Mouse (Mus musculus) C2C12 (cell line): ENCODE results near the gene 6330409D20Rik. TPM values are rescaled to one million over a fixed set of nuclear protein-coding genes. Genes with fewer than 3 reads are reported as not detected.

ENCODE experiments used
- H3K27me3 ChIP-seq: one replicate; pipeline ENCODE4 v1.6.1; 2011; ENCODE audit not compliant: control insufficient read depth, insufficient read depth, insufficient read length
- H3K36me3 ChIP-seq: one replicate; pipeline ENCODE4 v1.6.1; 2011; ENCODE audit not compliant: control insufficient read depth, insufficient read depth
- H3K4me3 ChIP-seq: one replicate; pipeline ENCODE4 v1.5.1; 2011; ENCODE audit warnings: mild to moderate bottlenecking, control low read depth; ENCODE audit not compliant: poor library complexity, insufficient read depth, severe bottlenecking
- H3K79me2 ChIP-seq: one replicate; pipeline ENCODE4 v1.6.1; 2011; ENCODE audit not compliant: control insufficient read depth, insufficient read depth
- H3K79me3 ChIP-seq: one replicate; pipeline ENCODE4 v1.6.1; 2011; ENCODE audit warnings: low read depth, control low read depth
- H3ac ChIP-seq: one replicate; pipeline ENCODE3; 2011; ENCODE audit warnings: low read depth; ENCODE audit not compliant: control insufficient read depth, insufficient read length
- CEBPB ChIP-seq: IDR thresholded peaks from one replicate; pipeline ENCODE4 v1.6.1; 2011; ENCODE audit warnings: low read depth, mild to moderate bottlenecking, control low read depth, moderate library complexity
- CTCF ChIP-seq: IDR thresholded peaks from one replicate; pipeline ENCODE4 v1.5.1; 2011; ENCODE audit not compliant: control insufficient read depth, insufficient read depth, insufficient read length
- FOSL1 ChIP-seq: IDR thresholded peaks from one replicate; pipeline ENCODE4 v1.8.0; 2011; ENCODE audit warnings: mild to moderate bottlenecking, low read length; ENCODE audit not compliant: poor library complexity, insufficient read depth, severe bottlenecking
- MAX ChIP-seq: IDR thresholded peaks from one replicate; pipeline ENCODE4 v1.6.1; 2011; ENCODE audit warnings: mild to moderate bottlenecking, control low read depth
- MYOD1 ChIP-seq: IDR thresholded peaks from one replicate; pipeline ENCODE4 v1.6.1; 2011; ENCODE audit warnings: low read depth; ENCODE audit not compliant: control insufficient read depth, insufficient read length
- MYOG ChIP-seq: IDR thresholded peaks from one replicate; pipeline ENCODE4 v1.6.1; 2011; ENCODE audit not compliant: control insufficient read depth, insufficient read length; ENCODE audit errors: extremely low read depth
- USF1 ChIP-seq: IDR thresholded peaks from one replicate; pipeline ENCODE4 v1.6.1; 2011; ENCODE audit warnings: low read depth, mild to moderate bottlenecking, control low read depth, moderate library complexity
- polyA plus RNA-seq: library from polyadenylated mRNA; unstranded; fragments of >200 nt; fragmentation: generic; extraction: Trizol; gene quantifications from one replicate; pipeline ENCODE4 v1.2.1, GENCODE M21; 2012; ENCODE audit warnings: missing spikeins

6330409D20Rik gene
- polyA plus RNA-seq, 1 experiment: not detected

DNA sequence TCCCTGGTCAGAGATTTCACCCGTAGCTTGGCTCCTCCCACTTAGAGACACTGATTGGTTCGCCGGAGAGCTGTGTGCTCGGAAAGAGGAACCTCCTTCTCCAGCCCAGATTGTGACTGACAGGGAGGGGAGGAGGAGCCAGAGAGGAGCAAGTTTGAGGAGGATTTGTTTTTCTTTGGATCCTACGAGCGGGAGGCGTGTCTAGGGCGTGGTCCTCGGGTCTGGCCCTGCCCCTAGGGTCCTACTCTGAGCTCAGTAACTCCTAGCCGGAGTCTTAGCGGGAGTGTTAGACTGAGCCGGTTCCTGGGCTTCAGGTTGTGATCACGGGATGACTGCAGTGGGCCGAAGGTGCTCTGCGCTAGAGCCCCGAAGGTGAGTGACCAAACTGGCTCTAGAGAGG is 13.4 kb downstream of the 6330409D20Rik start:
- no peaks in the 10 kb centered on the region for H3K79me3 ChIP-seq
- H3K79me2 ChIP-seq: no peaks in the 10 kb centered on the region
- H3ac ChIP-seq: peak overlapping the region; percentile 28
- no peaks in the 10 kb centered on the region for H3K27me3 ChIP-seq
- no peak overlapping the region for H3K4me3 ChIP-seq
- TF ChIP-seq CEBPB (no peak), MYOG (no peak), USF1 (no peak), MYOD1 (no peak), CTCF (no peak), FOSL1 (no peak), MAX (no peak)
- H3K36me3 ChIP-seq: no peaks in the 10 kb centered on the region

DNA sequence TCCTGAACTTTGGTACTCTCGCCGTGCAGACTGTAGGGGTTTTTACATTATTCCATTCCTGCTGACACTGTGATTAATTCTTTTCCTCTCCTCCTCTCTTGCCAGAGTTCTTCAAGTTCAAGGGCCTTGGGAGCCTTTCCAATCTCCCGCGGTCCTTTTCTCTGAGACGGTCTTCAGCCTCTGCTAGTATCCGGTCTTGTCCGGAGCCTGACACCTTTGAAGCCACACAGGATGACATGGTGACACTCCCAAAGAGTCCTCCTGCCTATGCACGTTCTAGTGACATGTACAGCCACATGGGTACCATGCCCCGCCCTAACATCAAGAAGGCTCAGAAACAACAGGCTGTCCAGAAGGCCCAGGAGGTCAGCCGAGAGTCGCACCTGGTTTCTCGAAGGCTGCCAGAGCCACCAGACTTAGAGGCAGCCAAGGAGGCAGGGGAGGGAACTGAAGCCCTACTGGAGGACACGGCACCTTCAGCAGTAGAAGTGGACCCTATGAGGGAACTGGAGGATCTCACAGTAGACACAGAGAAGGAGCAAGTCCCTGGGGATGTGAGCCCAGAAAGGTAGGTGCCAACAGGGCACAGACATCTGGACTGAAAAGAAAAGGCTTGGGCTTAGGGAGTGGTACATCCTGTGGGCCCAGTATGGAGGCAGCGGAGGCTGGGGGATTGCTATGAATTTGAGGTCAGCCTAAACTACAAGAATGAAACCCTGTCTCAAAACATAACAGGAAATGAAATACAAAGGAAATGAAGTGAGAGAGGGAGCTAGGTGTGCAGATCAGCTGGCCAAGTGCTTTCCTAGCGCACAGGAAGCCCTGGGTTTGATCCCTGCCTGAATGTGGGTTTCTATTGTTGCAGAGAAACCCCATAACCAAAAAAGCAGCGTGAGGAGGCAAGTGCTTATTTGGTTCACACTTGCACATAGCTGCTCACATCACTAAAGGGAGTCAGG is 15.7 kb downstream of the 6330409D20Rik start:
- TF ChIP-seq USF1: no peak
- no peak for TF ChIP-seq CTCF
- no peak for TF ChIP-seq FOSL1
- TF ChIP-seq MYOD1: no peak
- TF ChIP-seq CEBPB: no peak
- TF ChIP-seq MAX: no peak
- TF ChIP-seq MYOG: no peak
- Histone ChIP-seq H3K4me3 (no peak overlapping the region), H3ac (no peak overlapping the region), H3K27me3 (no peaks in the 10 kb centered on the region), H3K79me3 (no peaks in the 10 kb centered on the region), H3K79me2 (no peaks in the 10 kb centered on the region), H3K36me3 (no peaks in the 10 kb centered on the region)

DNA sequence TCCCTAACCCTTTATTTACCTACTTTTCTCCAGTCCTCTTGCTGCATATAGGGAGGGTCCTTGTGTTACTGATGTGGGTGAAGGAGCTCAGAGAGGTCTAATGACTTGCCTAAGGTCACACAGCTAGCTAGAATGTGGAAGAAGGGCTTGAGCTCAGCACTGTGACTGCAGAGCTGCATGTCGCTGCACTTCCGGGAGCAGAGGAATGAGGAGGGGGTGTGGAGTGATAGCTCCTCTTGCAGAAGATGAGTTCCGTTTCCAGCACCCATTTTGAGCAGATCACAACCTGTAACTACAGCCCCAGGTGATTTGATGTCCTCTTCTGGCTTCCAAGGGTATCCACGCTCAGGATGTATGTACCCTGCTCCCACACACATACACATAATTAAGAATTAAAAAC is 16.7 kb downstream of the 6330409D20Rik start:
- no peaks in the 10 kb centered on the region for H3K79me2 ChIP-seq
- H3ac ChIP-seq: no peak overlapping the region
- H3K27me3 ChIP-seq: no peaks in the 10 kb centered on the region
- H3K79me3 ChIP-seq: no peaks in the 10 kb centered on the region
- no peak overlapping the region for H3K4me3 ChIP-seq
- TF ChIP-seq MYOG (no peak), CTCF (no peak), MAX (no peak), USF1 (no peak), CEBPB (no peak), MYOD1 (no peak), FOSL1 (no peak)
- H3K36me3 ChIP-seq: no peaks in the 10 kb centered on the region

DNA sequence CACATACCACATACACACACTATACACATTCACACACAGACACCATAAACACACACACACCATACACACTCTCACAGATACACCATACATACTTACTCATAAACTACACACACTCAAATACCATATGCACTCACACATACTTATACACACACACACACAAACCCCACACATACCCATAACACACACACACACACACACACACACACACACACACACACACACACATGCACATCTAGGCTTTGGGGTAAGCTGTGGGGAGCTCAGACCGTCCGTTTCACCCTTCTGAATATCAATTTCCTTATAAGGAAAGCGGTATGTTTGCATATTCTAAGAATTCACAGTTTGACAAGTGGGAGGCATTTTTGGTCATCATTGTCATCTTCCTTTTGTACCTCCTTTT is 18.2 kb downstream of the 6330409D20Rik start:
- Histone ChIP-seq H3K4me3 (no peak overlapping the region), H3K36me3 (no peaks in the 10 kb centered on the region), H3K27me3 (no peaks in the 10 kb centered on the region), H3K79me2 (no peaks in the 10 kb centered on the region), H3ac (no peak overlapping the region), H3K79me3 (no peaks in the 10 kb centered on the region)
- TF ChIP-seq MYOG: no peak
- no peak for TF ChIP-seq MYOD1
- TF ChIP-seq FOSL1: no peak
- no peak for TF ChIP-seq CEBPB

DNA sequence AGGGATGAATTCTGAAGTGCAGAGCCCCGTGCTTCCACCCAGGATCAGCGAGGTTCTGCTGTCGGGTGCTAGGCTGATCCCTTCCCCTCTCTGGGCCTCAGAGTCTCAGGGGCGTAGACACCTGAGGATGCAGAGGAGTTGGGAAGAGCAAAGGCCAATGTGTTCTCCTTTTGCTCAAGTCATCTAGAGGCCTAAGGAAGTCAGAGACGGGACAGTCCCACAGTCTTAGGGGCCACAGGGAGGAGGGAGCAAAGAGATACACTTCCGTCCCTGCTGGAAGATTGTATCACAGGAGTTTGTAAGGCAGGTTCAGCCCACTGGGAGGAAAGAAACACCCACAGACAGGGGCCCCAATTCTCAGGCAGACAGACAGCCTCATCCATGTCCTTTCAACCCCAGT is 18.8 kb downstream of the 6330409D20Rik start:
- Histone ChIP-seq H3K4me3 (no peak overlapping the region), H3K36me3 (no peaks in the 10 kb centered on the region), H3K79me3 (no peaks in the 10 kb centered on the region), H3ac (no peak overlapping the region), H3K79me2 (no peaks in the 10 kb centered on the region), H3K27me3 (no peaks in the 10 kb centered on the region)
- TF ChIP-seq MAX: no peak
- TF ChIP-seq CEBPB: no peak

DNA sequence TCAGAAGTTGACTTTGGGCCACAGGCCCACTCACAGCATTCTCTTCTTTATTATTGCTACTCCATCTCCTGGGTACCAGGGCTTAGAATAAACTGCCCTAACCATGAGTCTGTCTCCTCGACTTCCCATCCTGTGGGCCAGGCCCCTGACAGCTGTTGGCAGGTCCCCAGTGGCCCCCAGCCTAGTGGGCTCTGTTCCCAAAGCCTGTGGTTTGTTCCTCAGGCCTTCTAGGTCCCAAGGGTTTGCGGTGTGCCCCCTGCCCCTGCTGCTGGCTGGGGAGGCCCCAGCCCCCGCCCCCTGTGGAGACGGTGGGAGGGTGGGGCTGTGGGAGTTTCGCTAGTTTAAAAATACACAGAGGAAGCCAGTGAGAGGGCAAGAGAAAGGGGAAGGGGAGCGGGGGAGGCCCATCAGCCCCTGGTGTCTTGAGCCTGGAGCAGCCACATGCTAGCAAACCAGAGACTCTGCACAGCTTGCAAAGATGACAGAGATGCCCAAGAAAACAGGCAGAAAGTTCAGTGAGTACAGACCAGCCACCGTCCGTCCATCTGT is 20.1 kb downstream of the 6330409D20Rik start, which contains the start of gene Sh2d3c:
Gene Sh2d3c, plus strand, starts transcription at position 375 of the 549 bp plus-strand sequence.
- Histone ChIP-seq H3ac (peak within 1 kb of the TSS; percentile 45), H3K4me3 (no peak within 1 kb of the TSS), H3K79me3 (no peaks in the 10 kb centered on the region), H3K27me3 (no peaks in the 10 kb centered on the region), H3K36me3 (no peaks in the 10 kb centered on the region), H3K79me2 (no peaks in the 10 kb centered on the region)
- TF ChIP-seq MAX: no peak
- peak; percentile 78 for TF ChIP-seq MYOD1
